Mouse (Mus musculus): Measurements from ENCODE around the gene Mecp2. TPM values are rescaled to one million over a fixed set of nuclear protein-coding genes. Genes with fewer than 3 reads are reported as not detected.
A peak's percentile ranks its signal among the peaks of the same experiment; 100 is the strongest.

Gene Mecp2
- polyA plus RNA-seq, 1 experiment, result 30.7 TPM

DNA sequence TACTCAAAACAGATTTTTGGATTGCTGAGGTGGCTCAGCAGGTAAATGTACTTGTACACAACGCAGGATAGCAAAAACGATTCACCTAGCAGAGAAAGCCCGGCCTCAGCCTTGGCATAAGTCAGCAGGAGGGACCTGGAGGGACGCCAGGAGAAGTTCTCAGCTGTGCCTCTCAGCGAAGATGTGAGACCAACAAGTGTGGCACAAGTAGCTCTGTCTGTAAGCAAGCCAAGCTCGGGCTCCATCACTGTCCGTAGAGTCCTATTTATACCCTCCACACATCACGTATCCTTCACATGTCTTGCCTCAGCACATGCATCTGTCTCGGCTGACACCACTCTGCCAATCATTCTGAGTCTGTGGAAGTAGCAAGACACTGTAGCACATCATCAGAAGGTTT is 67.3 kb downstream of the Mecp2 start:
- TF ChIP-seq POLR2A (IDR thresholded peaks at IDR 0.05; ENCODE audit: borderline replicate concordance, insufficient read depth, low read length), result no peak
- TF ChIP-seq CTCF (IDR thresholded peaks at IDR 0.05; ENCODE audit: borderline replicate concordance, insufficient read depth, low read depth, low read length), result no peak
- Histone ChIP-seq H3K27ac (ENCODE audit: insufficient read depth, low read length) (no peak overlapping the region), H3K4me3 (replicated peaks; ENCODE audit: insufficient read depth, low read depth, low read length) (no peak overlapping the region), H3K27me3 (ENCODE audit: control insufficient read depth, insufficient read depth, low read length) (no peaks in the 10 kb centered on the region), H3K4me1 (ENCODE audit: control insufficient read depth, insufficient read depth, low read length) (peaks cover 3% of the 10 kb centered on the region; the same call in 1 of the 2 replicates)
- DNase-seq, result peak; percentile 57
- 11% methylated on average over 9 of the region's 9 CpGs for WGBS

DNA sequence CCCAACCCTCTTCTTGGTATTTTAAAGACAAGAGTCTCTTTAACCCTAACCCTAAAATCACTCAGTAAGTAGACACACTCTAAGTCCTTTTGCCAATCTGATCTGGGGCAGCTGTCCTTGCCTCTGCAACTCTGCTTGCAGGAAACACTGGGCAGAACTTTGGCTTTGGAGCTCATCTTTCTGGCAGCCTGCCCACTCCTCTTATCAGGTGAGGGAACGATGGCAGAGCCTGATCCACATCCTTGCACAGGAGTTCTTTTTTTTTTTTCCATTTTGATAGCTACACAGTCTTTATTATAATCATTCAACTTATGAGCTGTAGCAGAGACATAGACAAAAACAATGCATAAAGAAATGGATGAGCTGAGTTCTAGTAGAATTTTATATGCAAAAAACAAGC is 90.1 kb downstream of the Mecp2 start:
- DNase-seq, result peak in 1 of 2 experiments; percentile 34
- Histone ChIP-seq H3K4me3 (replicated peaks; ENCODE audit: insufficient read depth, low read depth, low read length) (no peak overlapping the region), H3K27me3 (ENCODE audit: control insufficient read depth, insufficient read depth, low read length) (no peaks in the 10 kb centered on the region), H3K27ac (ENCODE audit: insufficient read depth, low read length) (no peak overlapping the region), H3K4me1 (ENCODE audit: control insufficient read depth, insufficient read depth, low read length) (no peaks in the 10 kb centered on the region; the same call in 1 of the 2 replicates)
- TF ChIP-seq POLR2A (IDR thresholded peaks at IDR 0.05; ENCODE audit: borderline replicate concordance, insufficient read depth, low read length), result no peak
- TF ChIP-seq CTCF (IDR thresholded peaks at IDR 0.05; ENCODE audit: borderline replicate concordance, insufficient read depth, low read depth, low read length), result no peak
- 4% methylated on average over 1 of the region's 1 CpGs for WGBS

DNA sequence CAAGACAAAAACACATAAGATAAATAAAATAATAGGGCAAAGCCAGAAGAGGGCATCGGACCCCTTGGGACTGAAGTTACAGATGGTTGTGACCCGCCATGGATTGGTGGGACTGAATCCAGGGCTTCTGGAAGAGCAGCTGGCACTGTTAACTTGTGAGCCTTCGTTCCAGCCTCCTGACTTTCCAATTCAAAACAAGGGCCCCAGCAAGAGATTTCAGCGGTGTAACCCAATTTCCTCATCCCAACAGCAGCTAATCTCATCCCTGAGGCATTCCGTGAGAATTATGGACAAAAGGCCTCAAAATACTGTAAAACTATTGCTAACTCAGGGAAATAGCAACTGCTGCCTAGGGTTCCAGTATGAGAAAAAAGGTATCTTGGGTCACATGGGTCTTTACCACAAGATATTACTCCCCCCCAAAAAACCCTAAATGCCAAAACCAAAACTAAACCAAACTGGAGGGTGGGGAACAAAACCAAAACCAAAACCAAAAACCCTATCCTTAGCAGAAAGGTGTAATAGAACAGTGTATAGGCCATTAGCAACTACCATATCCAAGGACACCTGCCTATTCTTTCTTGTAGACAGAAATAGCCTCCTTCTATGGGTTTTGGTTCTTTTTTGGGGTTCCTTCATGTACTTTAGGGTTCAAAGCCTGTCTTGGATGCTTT is 97.3 kb downstream of the Mecp2 start:
- Histone ChIP-seq H3K4me1 (ENCODE audit: control insufficient read depth, insufficient read depth, low read length) (0 out of 2 replicates have a peak, but pooled peaks cover 2% of the 10 kb centered on the region), H3K27me3 (ENCODE audit: control insufficient read depth, insufficient read depth, low read length) (no peaks in the 10 kb centered on the region), H3K27ac (ENCODE audit: insufficient read depth, low read length) (no peak overlapping the region), H3K4me3 (replicated peaks; ENCODE audit: insufficient read depth, low read depth, low read length) (no peak overlapping the region)
- TF ChIP-seq POLR2A (IDR thresholded peaks at IDR 0.05; ENCODE audit: borderline replicate concordance, insufficient read depth, low read length) (no peak), CTCF (IDR thresholded peaks at IDR 0.05; ENCODE audit: borderline replicate concordance, insufficient read depth, low read depth, low read length) (no peak)
- DNase-seq, result peak in 1 of 2 experiments; percentile 10
- 14% methylated on average over 5 of the region's 5 CpGs for WGBS

- no peak for DNase-seq
- Histone ChIP-seq H3K4me1 (ENCODE audit: control insufficient read depth, insufficient read depth, low read length) (no peaks in the 10 kb centered on the region), H3K27ac (ENCODE audit: insufficient read depth, low read length) (no peak overlapping the region), H3K27me3 (ENCODE audit: control insufficient read depth, insufficient read depth, low read length) (no peaks in the 10 kb centered on the region), H3K4me3 (replicated peaks; ENCODE audit: insufficient read depth, low read depth, low read length) (no peak overlapping the region)
- WGBS, result 75% methylated on average over 1 of the region's 1 CpGs
- TF ChIP-seq POLR2A (IDR thresholded peaks at IDR 0.05; ENCODE audit: borderline replicate concordance, insufficient read depth, low read length), result no peak
- no peak for TF ChIP-seq CTCF (IDR thresholded peaks at IDR 0.05; ENCODE audit: borderline replicate concordance, insufficient read depth, low read depth, low read length)
Observed at GRCm38 (mm10) chrX:74030000-74030399, 105.2 kb downstream of the Mecp2 start.

DNA sequence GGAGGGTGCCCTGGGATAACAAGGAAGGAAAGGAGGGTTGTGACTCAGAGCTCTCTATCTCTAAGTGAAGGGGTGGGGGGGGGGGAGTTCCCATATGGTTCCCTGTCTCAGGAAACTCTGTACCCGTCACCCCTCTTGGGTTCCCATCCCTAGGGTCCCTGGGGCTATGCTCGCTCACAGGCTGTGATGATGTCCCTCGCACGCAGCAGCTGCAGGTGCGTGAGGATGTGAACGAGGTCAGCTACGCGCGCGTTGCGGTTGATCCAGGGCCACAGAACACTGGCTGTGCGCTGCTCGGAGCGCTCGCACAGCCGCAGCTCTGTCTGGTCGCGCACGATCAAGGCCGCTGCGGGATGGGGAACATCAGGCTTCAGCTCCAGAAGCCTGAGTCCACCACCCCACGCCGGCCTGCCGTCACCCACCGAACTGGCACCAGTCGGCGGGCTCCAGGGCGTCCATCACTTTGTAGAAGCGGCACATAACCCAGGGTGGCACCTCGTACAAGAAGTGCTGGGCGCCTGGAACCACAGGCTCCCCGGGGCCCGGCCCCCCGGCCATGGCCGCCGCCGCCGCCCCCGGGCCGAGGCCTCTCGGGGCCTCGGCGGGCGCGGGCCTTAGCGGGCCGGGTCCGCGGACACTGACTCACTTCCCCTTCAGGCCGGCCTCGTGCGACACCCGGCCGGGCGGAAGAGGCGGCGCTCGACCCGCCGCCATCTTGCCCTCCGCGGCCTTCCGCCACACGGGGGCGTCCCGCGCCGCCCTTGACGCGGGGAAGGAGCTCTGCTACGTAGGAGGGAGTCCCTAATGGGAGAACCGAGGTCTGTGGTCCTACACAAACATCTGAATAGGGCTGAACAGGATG is 111.7 kb downstream of the Mecp2 start, which contains the start of gene Irak1:
Irak1 (minus strand) TSS at position 731 of the 862 bp plus-strand sequence.
- H3K27me3 ChIP-seq (ENCODE audit: control insufficient read depth, insufficient read depth, low read length), result no peaks in the 10 kb centered on the region
- peak; percentile 79 to 81 for DNase-seq
- H3K4me3 ChIP-seq (replicated peaks; ENCODE audit: insufficient read depth, low read depth, low read length), result peak within 1 kb of the TSS; percentile 98
- no peaks in the 10 kb centered on the region for H3K4me1 ChIP-seq (ENCODE audit: control insufficient read depth, insufficient read depth, low read length)
- peak; percentile 65 for TF ChIP-seq CTCF (IDR thresholded peaks at IDR 0.05; ENCODE audit: borderline replicate concordance, insufficient read depth, low read depth, low read length)
- TF ChIP-seq POLR2A (IDR thresholded peaks at IDR 0.05; ENCODE audit: borderline replicate concordance, insufficient read depth, low read length), result peak; percentile 32; the same call in 1 of the 2 replicates
- 9% methylated on average over 36 of the region's 72 CpGs for WGBS
- H3K27ac ChIP-seq (ENCODE audit: insufficient read depth, low read length), result peak within 1 kb of the TSS; percentile 86

DNA sequence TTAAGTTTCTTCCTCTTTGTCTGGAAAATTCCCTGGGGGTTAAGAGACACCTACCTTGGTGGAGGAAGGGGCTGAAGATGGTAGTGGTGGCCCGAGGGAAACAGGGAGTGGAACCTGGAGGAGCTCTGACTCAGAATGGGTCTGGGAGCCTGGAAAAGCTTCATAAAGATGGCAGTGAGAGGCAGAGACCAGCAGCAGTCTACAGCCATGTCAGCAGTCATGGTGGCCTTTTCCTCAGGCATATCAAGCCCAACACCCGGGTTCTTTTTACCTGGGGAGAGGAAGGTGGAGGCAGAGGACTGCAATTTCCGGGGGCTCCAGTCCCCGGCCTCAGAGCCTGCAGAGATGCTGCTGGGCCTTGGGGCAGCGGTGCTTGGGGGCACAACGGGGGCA is 112.4 kb downstream of the Mecp2 start:
- H3K27ac ChIP-seq (ENCODE audit: insufficient read depth, low read length), result no peak overlapping the region
- H3K4me3 ChIP-seq (replicated peaks; ENCODE audit: insufficient read depth, low read depth, low read length), result peak overlapping the region; percentile 98
- WGBS, result 10% methylated on average over 5 of the region's 6 CpGs
- no peaks in the 10 kb centered on the region for H3K27me3 ChIP-seq (ENCODE audit: control insufficient read depth, insufficient read depth, low read length)
- peak in 1 of 2 experiments; percentile 22 for DNase-seq
- TF ChIP-seq POLR2A (IDR thresholded peaks at IDR 0.05; ENCODE audit: borderline replicate concordance, insufficient read depth, low read length), result no peak
- TF ChIP-seq CTCF (IDR thresholded peaks at IDR 0.05; ENCODE audit: borderline replicate concordance, insufficient read depth, low read depth, low read length), result no peak
- no peaks in the 10 kb centered on the region for H3K4me1 ChIP-seq (ENCODE audit: control insufficient read depth, insufficient read depth, low read length)

GRCm38 (mm10) chrX:74014597-74014996 is 120.6 kb downstream of the Mecp2 start:
- 89% methylated on average over 1 of the region's 1 CpGs for WGBS
- H3K27ac ChIP-seq (ENCODE audit: insufficient read depth, low read length), result no peak overlapping the region
- H3K27me3 ChIP-seq (ENCODE audit: control insufficient read depth, insufficient read depth, low read length), result no peaks in the 10 kb centered on the region
- H3K4me1 ChIP-seq (ENCODE audit: control insufficient read depth, insufficient read depth, low read length), result no peaks in the 10 kb centered on the region
- DNase-seq, result no peak
- no peak overlapping the region for H3K4me3 ChIP-seq (replicated peaks; ENCODE audit: insufficient read depth, low read depth, low read length)
- no peak for TF ChIP-seq CTCF (IDR thresholded peaks at IDR 0.05; ENCODE audit: borderline replicate concordance, insufficient read depth, low read depth, low read length)
- TF ChIP-seq POLR2A (IDR thresholded peaks at IDR 0.05; ENCODE audit: borderline replicate concordance, insufficient read depth, low read length), result no peak

Measured in cerebellum, adult 2 months (tissue).